Mouse (Mus musculus): ENCODE results near the gene Layn.

DNA sequence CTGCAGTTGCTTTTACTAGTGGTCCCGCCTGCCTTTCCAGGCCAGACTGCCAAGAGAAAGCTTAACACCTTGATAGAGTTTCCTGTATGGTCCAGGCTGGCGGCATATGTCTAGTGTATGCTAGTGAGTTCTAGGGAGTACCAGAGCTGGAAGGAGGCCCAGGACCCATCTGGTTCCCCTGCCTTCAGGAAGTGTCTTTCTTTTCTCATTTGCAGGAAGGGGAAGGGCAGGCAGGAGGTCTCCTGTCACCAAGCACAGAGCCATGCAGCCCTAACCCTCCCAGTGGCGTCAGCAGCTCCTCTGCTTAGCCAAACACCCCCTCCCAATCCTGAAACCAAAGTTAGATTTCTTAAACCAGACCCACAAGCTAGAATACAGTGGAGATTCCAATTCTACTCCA, 1.1 kb downstream of the Layn start:
- TF ChIP-seq POLR2A (IDR thresholded peaks at IDR 0.05; ENCODE audit: control insufficient read depth, extremely low read depth, insufficient read depth, low read length, poor library complexity), result no peak
- TF ChIP-seq CTCF (IDR thresholded peaks at IDR 0.05; ENCODE audit: borderline replicate concordance, control insufficient read depth, extremely low read depth, insufficient read depth, low read length, poor library complexity), result no peak
